Comparison of ENCODE assay signal across 24 mouse cellular contexts in genomic region chrX:88906106-88906505, GRCm38 (mm10).
DNase-seq lines count a peak whose midpoint lies in the region; ATAC-seq lines count a peak whose summit lies in the region.
"Had no signal": no experiment of that assay in that cellular context is flagged by ENCODE, and none has a peak within 500 bp of the region (broad histone marks: within the 10 kb centered on the region; RNA-seq: fewer than 3 reads in every experiment).

No protein-coding gene starts in this region.

- ATAC-seq in frontal cortex, adult (ENCODE audit: low TSS enrichment): peak; percentile 44; the same call in 1 of the 2 replicates
- ATAC-seq: CD4-positive, CD25-positive, alpha-beta regulatory T cell, adult 4 months; forebrain, embryonic 16.5 days had no signal

- H3K4me1 ChIP-seq in limb, embryonic 10.5 days: no peaks in the 10 kb centered on the region
- H3K4me1 ChIP-seq: embryonic facial prominence, embryonic 13.5 days; forebrain, embryonic 12.5 days; heart, embryonic 10.5 days; hindbrain, embryonic 12.5 days had no signal

- intact Hi-C loops in left cerebral cortex, postnatal 4 days (cut with DNase I): no loop called here

- no peak for DNase-seq in frontal cortex, postnatal 14 days (ENCODE audit: low spot score in 2 of 2)
- peak; percentile 12 for DNase-seq in left cerebral cortex, adult 11 months (ENCODE audit: low spot score)
- DNase-seq in left cerebral cortex, postnatal 4 days: no peak
- DNase-seq in right cerebral cortex, adult 2 months (ENCODE audit: low spot score in 2 of 2): peak; percentile 9 to 10
- no peak for DNase-seq in right cerebral cortex, postnatal 25 days
- no peak for DNase-seq in limb, embryonic 10.5 days (ENCODE audit: low spot score)
- DNase-seq: adrenal gland, adult 8-10 months; adrenal gland, postnatal 36 days; B cell, adult 2 months; cerebellum, adult 11 months; cerebellum, adult 8-10 months; cerebellum, postnatal 25 days; gastrocnemius, postnatal 10 days; heart, adult 18-20 months; heart, postnatal 10 days; heart, postnatal 4 days had no signal

- no peak overlapping the region for H3K27ac ChIP-seq in limb, embryonic 10.5 days
- H3K27ac ChIP-seq: embryonic facial prominence, embryonic 13.5 days; forebrain, embryonic 12.5 days; heart, embryonic 10.5 days; hindbrain, embryonic 12.5 days had no signal

- no peaks in the 10 kb centered on the region for H3K9me3 ChIP-seq in limb, embryonic 10.5 days (replicated peaks)
- H3K9me3 ChIP-seq: embryonic facial prominence, embryonic 13.5 days; forebrain, embryonic 12.5 days; G1E; heart, embryonic 10.5 days; hindbrain, embryonic 12.5 days had no signal

- H3K4me3 ChIP-seq in limb, embryonic 10.5 days: no peak overlapping the region
- H3K4me3 ChIP-seq: embryonic facial prominence, embryonic 13.5 days; forebrain, embryonic 12.5 days; heart, embryonic 10.5 days; hindbrain, embryonic 12.5 days had no signal

- no peaks in the 10 kb centered on the region for H3K27me3 ChIP-seq in limb, embryonic 10.5 days (ENCODE audit: low read depth, poor library complexity, severe bottlenecking)
- H3K27me3 ChIP-seq: embryonic facial prominence, embryonic 13.5 days; forebrain, embryonic 12.5 days; hindbrain, embryonic 12.5 days had no signal

- WGBS in limb, embryonic 10.5 days: 96% methylated on average over 1 of the region's 1 CpGs

- no peaks in the 10 kb centered on the region for H3K36me3 ChIP-seq in limb, embryonic 10.5 days
- H3K36me3 ChIP-seq: embryonic facial prominence, embryonic 13.5 days; forebrain, embryonic 12.5 days; G1E; heart, embryonic 10.5 days; hindbrain, embryonic 12.5 days had no signal

Comparison
In these comparisons a context has a peak if more than half of its experiments do, and no peak if none do; other contexts are left out.
1. DNase-seq: peak in left cerebral cortex, adult 11 months (single experiment) and right cerebral cortex, adult 2 months (2 of 2); none in frontal cortex, postnatal 14 days (0 of 2), left cerebral cortex, postnatal 4 days (single experiment), right cerebral cortex, postnatal 25 days (single experiment) and limb, embryonic 10.5 days (single experiment).